9 mouse cellular contexts compared by ENCODE assay signal in the genomic region with DNA sequence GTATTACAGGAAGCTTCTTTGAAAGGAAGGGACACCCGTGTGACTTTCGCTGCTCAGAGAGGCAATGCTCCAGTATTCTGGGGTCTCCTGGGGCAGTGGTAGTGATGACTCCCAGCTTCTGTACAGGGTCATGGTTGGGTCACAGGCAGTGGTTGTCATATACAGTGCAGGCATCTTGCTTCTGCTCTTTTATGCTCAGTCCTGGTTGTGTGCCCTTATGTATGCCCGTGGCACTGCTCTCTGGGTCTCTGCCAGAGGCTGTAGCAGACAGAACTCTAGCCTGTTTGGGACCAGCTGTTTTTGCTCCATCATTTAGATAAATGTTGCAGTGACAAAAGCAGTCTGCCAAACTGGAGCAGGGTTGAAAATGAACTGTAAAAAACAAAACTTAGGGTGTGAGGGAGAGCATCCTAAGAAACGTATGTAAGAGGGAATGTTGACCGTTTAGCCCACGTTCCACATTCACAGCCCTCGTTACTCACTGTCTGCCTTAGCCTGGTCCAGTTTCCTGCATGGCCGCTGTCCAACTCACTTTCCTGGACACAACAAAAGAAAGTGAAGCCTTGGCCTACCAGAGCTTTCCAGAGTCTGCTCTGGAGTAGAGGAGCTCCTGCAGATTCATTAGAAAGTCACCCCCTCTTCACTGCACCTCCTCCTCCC. TPM values are rescaled to one million over a fixed set of nuclear protein-coding genes. Genes with fewer than 3 reads are reported as not detected.
DNase-seq lines count a peak whose midpoint lies in the region; ATAC-seq and TF ChIP-seq lines count a peak whose summit lies in the region.
"Had no signal": no experiment of that assay in that cellular context is flagged by ENCODE, and none has a peak within 500 bp of the region (broad histone marks: within the 10 kb centered on the region; RNA-seq: fewer than 3 reads in every experiment).

No protein-coding gene starts in this region.

- H3K9me3 ChIP-seq in neural tube, embryonic 13.5 days = no peaks in the 10 kb centered on the region
- no peaks in the 10 kb centered on the region for H3K9me3 ChIP-seq in kidney, embryonic 16.5 days (ENCODE audit: low read length)
- H3K9me3 ChIP-seq in stomach, embryonic 16.5 days (replicated peaks; ENCODE audit: control insufficient read depth, low read length) = no peaks in the 10 kb centered on the region
- H3K9me3 ChIP-seq: forebrain, embryonic 12.5 days had no signal

- no peak for ATAC-seq in neural tube, embryonic 13.5 days (ENCODE audit: low read depth)
- peak; percentile 25; the same call in 1 of the 2 replicates for ATAC-seq in kidney, embryonic 16.5 days (ENCODE audit: low FRiP score, low TSS enrichment)
- peak; percentile 35; the same call in 1 of the 2 replicates for ATAC-seq in stomach, embryonic 16.5 days (ENCODE audit: insufficient read depth, low FRiP score)

- peak overlapping the region; percentile 70 for H3K27ac ChIP-seq in neural tube, embryonic 13.5 days (replicated peaks)
- peak overlapping the region; percentile 70 for H3K27ac ChIP-seq in kidney, embryonic 16.5 days (ENCODE audit: low read length)
- peak overlapping the region; percentile 64 for H3K27ac ChIP-seq in stomach, embryonic 16.5 days (ENCODE audit: low read length)
- H3K27ac ChIP-seq in thymus, adult 2 months (ENCODE audit: control insufficient read depth, insufficient read depth, low read length) = no peak overlapping the region
- H3K27ac ChIP-seq: forebrain, embryonic 12.5 days had no signal

- WGBS in neural tube, embryonic 13.5 days = 77% methylated on average over 8 of the region's 8 CpGs
- WGBS in kidney, embryonic 16.5 days = 61% methylated on average over 8 of the region's 8 CpGs
- 47% methylated on average over 8 of the region's 8 CpGs for WGBS in stomach, embryonic 16.5 days
- 88% methylated on average over 8 of the region's 8 CpGs for WGBS in thymus, adult 2 months

- no peaks in the 10 kb centered on the region for H3K27me3 ChIP-seq in neural tube, embryonic 13.5 days
- no peaks in the 10 kb centered on the region for H3K27me3 ChIP-seq in kidney, embryonic 16.5 days (ENCODE audit: insufficient read depth, low read length)
- H3K27me3 ChIP-seq in stomach, embryonic 16.5 days (ENCODE audit: control insufficient read depth, insufficient read depth, low read length) = no peaks in the 10 kb centered on the region
- H3K27me3 ChIP-seq in thymus, adult 2 months (ENCODE audit: control insufficient read depth, insufficient read depth, low read length) = no peaks in the 10 kb centered on the region
- H3K27me3 ChIP-seq: forebrain, embryonic 12.5 days had no signal

- H3K36me3 ChIP-seq in neural tube, embryonic 13.5 days = peaks cover 86% of the 10 kb centered on the region
- H3K36me3 ChIP-seq in kidney, embryonic 16.5 days (ENCODE audit: insufficient read depth, low read length) = peaks cover 59% of the 10 kb centered on the region
- peaks cover 26% of the 10 kb centered on the region for H3K36me3 ChIP-seq in stomach, embryonic 16.5 days (ENCODE audit: control insufficient read depth, insufficient read depth, low read length)
- H3K36me3 ChIP-seq in thymus, adult 2 months (ENCODE audit: control insufficient read depth, insufficient read depth, low read length) = peaks cover 34% of the 10 kb centered on the region

- TF ChIP-seq POLR2A in thymus, adult 2 months (IDR thresholded peaks at IDR 0.05; ENCODE audit: control insufficient read depth, extremely low read depth, insufficient read depth, low read length, poor library complexity) = no peak

- H3K4me3 ChIP-seq in neural tube, embryonic 13.5 days = no peak overlapping the region
- no peak overlapping the region for H3K4me3 ChIP-seq in kidney, embryonic 16.5 days (ENCODE audit: low read length)
- no peak overlapping the region for H3K4me3 ChIP-seq in stomach, embryonic 16.5 days (replicated peaks; ENCODE audit: low read length)
- H3K4me3 ChIP-seq in thymus, adult 2 months (ENCODE audit: control insufficient read depth, insufficient read depth, low read length) = no peak overlapping the region
- H3K4me3 ChIP-seq: forebrain, embryonic 12.5 days had no signal

- no peak overlapping the region for H3K4me2 ChIP-seq in neural tube, embryonic 13.5 days
- no peak overlapping the region for H3K4me2 ChIP-seq in kidney, embryonic 16.5 days (replicated peaks; ENCODE audit: low read depth, low read length)
- H3K4me2 ChIP-seq in stomach, embryonic 16.5 days (ENCODE audit: low read depth, low read length) = no peak overlapping the region
- H3K4me2 ChIP-seq: forebrain, embryonic 12.5 days had no signal

- TF ChIP-seq CTCF in thymus, adult 2 months (IDR thresholded peaks at IDR 0.05; ENCODE audit: borderline replicate concordance, control insufficient read depth, extremely low read depth, insufficient read depth, low read length, poor library complexity) = no peak

- peaks cover 15% of the 10 kb centered on the region; the same call in 1 of the 2 replicates for H3K4me1 ChIP-seq in neural tube, embryonic 13.5 days (replicated peaks)
- peaks cover 28% of the 10 kb centered on the region for H3K4me1 ChIP-seq in kidney, embryonic 16.5 days (ENCODE audit: insufficient read depth, low read length)
- peaks cover 19% of the 10 kb centered on the region for H3K4me1 ChIP-seq in stomach, embryonic 16.5 days (ENCODE audit: control insufficient read depth, insufficient read depth, low read length)
- no peaks in the 10 kb centered on the region for H3K4me1 ChIP-seq in thymus, adult 2 months (replicated peaks; ENCODE audit: control insufficient read depth, insufficient read depth, low read length)
- H3K4me1 ChIP-seq: forebrain, embryonic 12.5 days had no signal

- H3K9ac ChIP-seq in neural tube, embryonic 13.5 days = no peak overlapping the region
- 0 out of 2 replicates have a peak overlapping the region, but pooled peaks have one; percentile 4 for H3K9ac ChIP-seq in kidney, embryonic 16.5 days (replicated peaks; ENCODE audit: low read length)
- H3K9ac ChIP-seq in stomach, embryonic 16.5 days (ENCODE audit: low read length) = 0 out of 2 replicates have a peak overlapping the region, but pooled peaks have one; percentile 54
- H3K9ac ChIP-seq: forebrain, embryonic 12.5 days had no signal

- peak; percentile 46 for DNase-seq in adrenal gland, adult 2 months
- DNase-seq in adrenal gland, adult 18-20 months (ENCODE audit: low spot score in 2 of 2) = no peak
- no peak for DNase-seq in neural tube, embryonic 10.5 days (ENCODE audit: extremely low spot score, low spot score)
- DNase-seq in spleen, postnatal 10 days (ENCODE audit: low spot score in 2 of 2) = no peak
- DNase-seq in thymus, adult 2 months = no peak

RNA-seq across cellular contexts. Expression of a gene that starts 43.3 kb away (rescaled TPM):
- not detected for total RNA-seq in adrenal gland, adult 2 months (2021)
- 0.01 and 0.09 TPM in 2 replicates for polyA plus RNA-seq in adrenal gland, adult 2 months (2012; rRNA removed)
- not detected for total RNA-seq in adrenal gland, adult 18-20 months (2021)
- 0.17 and 0.20 TPM in 2 replicates for polyA plus RNA-seq in neural tube, embryonic 13.5 days (2015; fragmentation: Nextera tagmentation; extraction: Ambion mirVana)
- polyA plus RNA-seq in kidney, embryonic 16.5 days (2015; fragmentation: Nextera tagmentation; extraction: Ambion mirVana) = 0.24 and 0.26 TPM in 2 replicates
- polyA plus RNA-seq in stomach, embryonic 16.5 days (2015; fragmentation: Nextera tagmentation; extraction: Ambion mirVana) = 3.8 and 6.3 TPM in 2 replicates
- 0.16 and 0.17 TPM in 2 replicates for polyA plus RNA-seq in thymus, adult 2 months (2012; rRNA removed)

RNA-seq across cellular contexts. Expression of a gene that starts 49.9 kb away (rescaled TPM):
- total RNA-seq in adrenal gland, adult 2 months (2021) = 10 to 100 TPM; 51.3 to 70.1 TPM
- polyA plus RNA-seq in adrenal gland, adult 2 months (2012; rRNA removed) = 33.8 and 36.4 TPM in 2 replicates
- total RNA-seq in adrenal gland, adult 18-20 months (2021) = 10 to 100 TPM; 56.4 to 83.8 TPM
- polyA plus RNA-seq in neural tube, embryonic 13.5 days (2015; fragmentation: Nextera tagmentation; extraction: Ambion mirVana) = 109 and 117 TPM in 2 replicates
- polyA plus RNA-seq in kidney, embryonic 16.5 days (2015; fragmentation: Nextera tagmentation; extraction: Ambion mirVana) = 99.4 and 100 TPM in 2 replicates
- polyA plus RNA-seq in stomach, embryonic 16.5 days (2015; fragmentation: Nextera tagmentation; extraction: Ambion mirVana) = 86.0 and 91.0 TPM in 2 replicates
- polyA plus RNA-seq in thymus, adult 2 months (2012; rRNA removed) = 40.9 and 45.7 TPM in 2 replicates
